Mouse (Mus musculus) layer of hippocampus, postnatal 10 days (tissue): ENCODE results near the gene Phgdh. TPM values are rescaled to one million over a fixed set of nuclear protein-coding genes. Genes with fewer than 3 reads are reported as not detected.
A peak's percentile ranks its signal among the peaks of the same experiment; 100 is the strongest.

Source experiments
- DNase-seq, 2 experiments: peaks; one replicate each; pipeline ENCODE4 v3.0.0; 2021; ENCODE audit warnings: low spot score in 2 of 2
- total RNA-seq, 2 experiments: library from RNA; stranded (reverse); gene quantifications; 2 replicates each; pipeline ENCODE4 v1.2.3; 2021

Phgdh gene
- total RNA-seq, 2 experiments from 2014 or later = 78.3 to 94.2 TPM

- DNase-seq = no peak
These were observed 8.9 kb upstream of the Phgdh start for GRCm38 (mm10) chr3:98348705-98349104.

- DNase-seq = no peak
These were observed 8.3 kb upstream of the Phgdh start for GRCm38 (mm10) chr3:98348106-98348505.

DNA sequence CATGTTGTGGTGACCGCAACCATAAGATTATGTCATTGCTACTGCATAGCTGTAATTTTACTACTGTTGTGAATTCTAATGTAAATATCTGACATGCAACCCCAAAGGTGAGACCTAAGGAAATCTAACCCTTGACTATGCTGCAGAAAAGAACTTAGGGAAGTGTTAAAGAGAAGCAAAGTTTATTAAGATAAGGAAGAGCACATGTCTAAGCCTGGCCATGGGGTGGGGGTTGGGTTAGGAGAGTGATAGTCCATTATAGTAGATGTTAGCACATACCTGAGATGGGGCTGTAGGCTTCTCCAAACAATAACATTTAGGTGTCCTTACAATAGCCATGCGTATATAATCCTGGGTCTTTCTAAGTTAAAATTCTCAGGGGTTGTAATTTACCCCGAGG, 3.4 kb upstream of the Phgdh start:
- no peak for DNase-seq

DNA sequence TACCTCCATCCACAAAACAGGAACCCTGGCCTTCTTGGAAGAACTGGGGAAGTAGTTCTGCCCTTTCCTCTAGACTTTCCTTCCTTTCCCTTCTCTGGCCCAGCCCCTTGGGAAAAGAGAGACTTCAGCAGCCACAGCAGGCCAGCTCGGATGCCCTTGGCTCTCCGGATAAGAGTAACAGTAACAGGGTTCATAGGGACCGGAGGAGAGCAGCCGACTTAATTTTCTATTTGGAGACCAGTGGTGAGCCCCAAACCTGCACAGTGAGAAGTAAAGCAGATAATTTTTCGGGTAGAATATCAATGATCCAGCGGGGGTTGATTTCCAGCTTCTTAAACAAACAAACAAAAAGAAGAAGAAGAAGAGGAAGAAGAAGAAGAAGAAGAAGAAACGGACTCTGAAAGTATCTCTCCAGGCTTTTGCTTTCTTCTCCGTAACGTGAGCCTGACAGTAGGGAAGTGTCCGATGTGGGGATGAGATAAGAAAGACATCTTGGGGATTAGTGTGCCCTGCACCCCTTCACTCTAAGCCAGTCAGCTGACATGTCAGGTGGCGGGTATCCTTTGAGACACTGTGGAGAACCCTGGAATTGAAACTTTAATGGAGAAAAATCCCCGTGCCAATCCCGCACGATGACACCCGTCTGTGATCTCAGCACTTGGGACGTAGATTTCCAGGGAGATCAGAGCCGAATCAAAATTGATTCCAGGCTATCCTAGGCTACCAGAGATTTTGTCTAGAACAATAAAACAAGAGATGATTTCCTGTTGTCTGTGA, 1.2 kb upstream of the Phgdh start:
- DNase-seq = no peak

GRCm38 (mm10) chr3:98339097-98339705, 589 bp downstream of the Phgdh start:
- DNase-seq = peak; percentile 48 to 66

GRCm38 (mm10) chr3:98338584-98339041, 1.2 kb downstream of the Phgdh start:
- DNase-seq = peak; percentile 34 to 55

GRCm38 (mm10) chr3:98336661-98337654, 2.8 kb downstream of the Phgdh start:
- no peak for DNase-seq

DNA sequence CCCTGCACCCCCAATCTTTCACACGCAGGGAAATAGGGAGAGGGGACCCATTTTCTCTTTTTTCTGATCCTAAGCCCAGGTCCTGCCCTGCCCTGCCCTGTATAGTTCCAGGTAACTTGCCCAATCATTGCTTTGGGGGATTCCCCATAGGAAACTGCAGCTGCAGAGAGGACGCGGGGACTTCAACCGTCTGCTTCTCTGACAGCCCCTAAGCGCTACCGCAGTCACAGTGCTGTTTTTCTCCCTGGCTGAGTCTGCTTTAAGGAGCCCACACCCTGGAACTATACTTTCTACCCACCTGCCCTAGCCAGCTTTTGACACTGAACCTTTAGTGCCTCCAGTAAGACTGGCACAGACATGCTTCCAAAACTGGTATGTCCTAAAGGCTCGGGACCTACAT, 3.9 kb downstream of the Phgdh start:
- DNase-seq = no peak

DNA sequence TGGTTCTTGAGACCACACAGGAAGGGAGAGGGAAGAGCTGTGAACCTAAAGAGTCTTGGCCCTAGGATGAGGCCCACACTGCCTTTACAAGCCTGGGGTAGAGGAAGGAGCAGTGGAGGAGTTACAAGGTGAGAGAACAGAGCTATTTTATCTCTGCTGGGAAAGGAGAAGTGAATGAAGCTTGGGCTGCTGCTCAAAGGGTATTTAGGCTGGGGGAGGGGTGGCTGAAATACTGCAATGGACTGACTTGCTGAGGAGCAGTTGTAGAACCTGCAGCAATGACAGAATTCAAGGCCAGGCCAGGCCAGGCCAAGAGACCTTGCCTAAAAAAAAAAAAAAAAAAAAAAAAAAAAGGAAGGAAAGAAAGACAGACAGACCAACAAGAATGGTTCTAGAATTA, 4.5 kb downstream of the Phgdh start:
- DNase-seq = no peak

GRCm38 (mm10) chr3:98334010-98334409, 5.8 kb downstream of the Phgdh start:
- no peak for DNase-seq

DNA sequence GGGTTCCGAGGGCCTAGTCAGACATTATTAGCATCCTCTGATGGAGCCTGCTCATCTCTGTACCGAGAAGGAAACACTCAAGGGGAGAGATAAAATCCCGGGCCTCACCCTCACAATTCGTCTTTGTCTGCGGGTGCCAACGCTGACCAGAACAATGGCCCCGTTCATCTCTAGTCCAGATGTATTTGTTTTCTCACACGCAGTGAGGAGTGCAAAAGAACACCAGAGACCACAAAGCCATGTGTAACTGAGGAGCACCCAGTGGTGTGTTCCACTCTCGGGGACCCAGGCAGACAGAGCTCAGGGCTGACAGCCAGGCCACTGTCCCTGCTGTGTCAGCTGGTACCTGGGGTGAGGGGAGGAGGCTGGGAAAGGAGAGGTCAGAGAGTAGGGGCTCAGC, 15.6 kb downstream of the Phgdh start:
- DNase-seq = no peak

GRCm38 (mm10) chr3:98322209-98322608, 17.6 kb downstream of the Phgdh start:
- DNase-seq = no peak

DNA sequence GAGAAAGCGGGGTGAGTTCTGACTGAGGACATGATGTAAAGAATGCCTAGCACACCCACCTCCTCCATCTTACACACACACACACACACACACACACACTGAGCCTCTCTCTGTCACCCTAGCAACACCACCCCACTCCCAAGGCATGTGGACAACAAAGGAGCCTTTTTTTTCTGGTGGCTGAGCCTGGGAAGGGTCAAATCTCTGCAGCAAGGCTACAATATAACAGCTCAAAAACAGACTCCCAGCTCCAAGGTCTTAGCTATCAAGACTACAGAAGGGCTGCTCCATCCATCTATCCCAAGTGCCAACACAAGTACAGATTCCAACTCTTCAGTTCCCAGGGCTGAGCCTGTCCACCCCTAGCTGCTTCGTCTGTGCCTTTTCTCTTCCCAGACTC, 20.6 kb downstream of the Phgdh start:
- DNase-seq = no peak

DNA sequence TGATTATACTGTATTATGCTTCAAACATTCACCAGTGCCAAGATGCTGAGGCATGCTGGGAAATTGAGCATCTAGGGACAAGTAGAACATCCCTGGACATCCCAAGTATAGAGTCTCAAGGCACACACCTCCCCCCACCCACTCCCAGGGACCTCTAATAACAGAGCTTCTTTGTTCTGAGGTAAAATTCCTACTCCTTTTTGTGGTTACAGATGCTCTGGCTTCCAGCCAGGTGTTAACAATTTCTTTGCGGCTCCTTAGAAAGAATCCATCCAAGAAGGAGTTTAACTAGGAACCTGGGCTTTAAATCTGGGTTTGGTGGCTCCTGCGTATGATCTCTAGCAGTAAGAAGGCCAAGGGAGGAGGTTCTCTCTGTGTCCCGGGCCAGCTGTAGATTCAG, 22.6 kb downstream of the Phgdh start:
- DNase-seq = no peak

DNA sequence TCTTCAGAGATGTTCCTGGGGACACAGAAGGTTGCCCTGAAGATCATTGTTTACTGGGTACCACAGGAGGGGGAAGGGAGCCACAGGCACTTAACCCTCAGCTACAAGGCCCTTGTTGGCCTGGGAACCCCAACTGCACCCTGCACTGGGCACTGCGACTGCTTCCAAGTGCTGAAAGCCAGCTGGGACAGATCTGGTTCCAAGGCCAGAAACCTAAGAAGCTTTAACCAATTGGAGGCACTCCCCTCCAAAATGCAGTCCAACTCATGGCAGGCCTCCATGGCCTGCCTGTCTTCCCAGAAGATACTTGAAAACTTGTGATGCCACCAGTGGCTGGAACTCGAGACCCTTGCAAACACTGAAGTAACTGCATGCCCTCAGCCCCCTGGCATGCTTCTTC, 24.6 kb downstream of the Phgdh start:
- DNase-seq = peak in 1 of 2 experiments; percentile 40

GRCm38 (mm10) chr3:98313294-98314155, 26.3 kb downstream of the Phgdh start:
- DNase-seq = no peak

DNA sequence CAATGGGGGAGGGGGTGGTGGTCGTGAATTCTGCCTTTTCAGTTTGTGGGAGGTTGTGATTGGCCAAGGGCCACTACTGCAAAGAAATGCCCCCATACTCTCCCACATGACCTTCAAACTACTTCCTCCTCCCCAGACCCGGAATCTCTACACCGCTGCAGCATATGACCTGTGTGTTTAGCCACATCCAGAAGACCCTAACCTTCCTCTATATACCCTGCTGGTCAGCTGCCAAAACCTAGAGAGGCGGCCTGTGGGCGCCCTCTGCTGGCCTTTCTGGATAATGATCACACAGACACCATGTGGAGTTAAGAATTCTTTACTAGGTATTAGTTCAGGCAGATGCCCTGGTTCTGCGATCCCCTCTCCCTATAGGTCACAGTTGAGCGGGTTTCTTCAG, 26.9 kb downstream of the Phgdh start:
- peak; percentile 74 to 79 for DNase-seq

DNA sequence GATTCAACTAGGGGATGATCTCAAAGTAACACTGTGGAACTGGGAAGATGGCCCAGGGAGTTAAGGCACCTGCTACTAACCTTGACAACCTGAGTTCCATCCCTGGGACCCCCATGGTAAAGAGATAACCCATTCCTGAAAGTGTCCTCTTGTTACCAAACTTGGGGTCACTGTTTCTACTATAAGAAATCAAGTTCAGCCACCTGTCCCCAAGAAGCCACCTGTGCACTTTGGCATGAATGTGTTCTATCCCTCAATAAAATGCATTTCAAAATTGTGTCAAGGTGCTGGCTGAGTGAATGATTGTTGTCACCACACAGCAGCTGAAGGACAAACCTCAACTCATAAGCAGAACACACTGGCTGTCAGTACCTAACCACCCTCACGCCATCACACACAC, 29.3 kb downstream of the Phgdh start:
- no peak for DNase-seq

GRCm38 (mm10) chr3:98308606-98309005, 31.2 kb downstream of the Phgdh start:
- no peak for DNase-seq

GRCm38 (mm10) chr3:98301761-98302160, 38.0 kb downstream of the Phgdh start:
- DNase-seq = no peak

- DNase-seq = no peak
These were observed 39.5 kb downstream of the Phgdh start for GRCm38 (mm10) chr3:98300266-98300665.
